Mouse (Mus musculus) lung, adult 2 months (tissue): ENCODE data around the gene Ywhaq. TPM values are rescaled to one million over a fixed set of nuclear protein-coding genes. Genes with fewer than 3 reads are reported as not detected.

Source experiments
- DNase-seq: peaks from one replicate; pipeline ENCODE4 v3.0.0; 2022
- H3K4me1 ChIP-seq: fragments of 200-500 bp; 2 replicates; pipeline ENCODE4 v1.6.1; 2011; ENCODE audit warnings: low read length; ENCODE audit not compliant: control insufficient read depth, insufficient read depth
- H3K4me3 ChIP-seq: fragments of 200-500 bp; replicated peaks from 2 replicates; pipeline ENCODE3; 2011; ENCODE audit warnings: low read depth, mild to moderate bottlenecking, control low read depth, low read length; ENCODE audit errors: extremely low read depth
- CTCF ChIP-seq: fragments of 200-500 bp; IDR thresholded peaks from 2 replicates; pipeline ENCODE4 v1.5.1; 2011; ENCODE audit warnings: mild to moderate bottlenecking, low read length, control low read depth; ENCODE audit not compliant: insufficient read depth
- POLR2A ChIP-seq: fragments of 200-500 bp; IDR thresholded peaks from 2 replicates; pipeline ENCODE4 v1.6.1; 2011; ENCODE audit warnings: low read depth, mild to moderate bottlenecking, control low read depth, low read length, borderline replicate concordance; ENCODE audit errors: extremely low read depth
- WGBS: fragments of 180-500 bp; shearing (Covaris S2); methylation state at CpG from one replicate; pipeline ENCODE4 v1.1.7; 2018; 5-methylcytosine and 5-hydroxymethylcytosine counted together
- polyA plus RNA-seq: library from polyadenylated mRNA; depleted of rRNA; stranded (reverse); fragments of >200 nt; gene quantifications from 2 replicates; pipeline ENCODE4 v1.2.3, GENCODE M21; 2012

Ywhaq gene
- polyA plus RNA-seq, 1 experiment = 85.5 TPM

GRCm38 (mm10) chr12:21438750-21439394 lies 21.4 kb upstream of the Ywhaq start:
- DNase-seq = no peak
- 69% methylated on average over 4 of the region's 4 CpGs for WGBS
- Histone ChIP-seq H3K4me1 (no peaks in the 10 kb centered on the region), H3K4me3 (no peak overlapping the region)
- TF ChIP-seq CTCF (no peak), POLR2A (no peak)

GRCm38 (mm10) chr12:21438294-21438693 lies 20.9 kb upstream of the Ywhaq start:
- Histone ChIP-seq H3K4me1 (no peaks in the 10 kb centered on the region), H3K4me3 (no peak overlapping the region)
- TF ChIP-seq CTCF (no peak), POLR2A (no peak)
- 84% methylated on average over 3 of the region's 3 CpGs for WGBS
- DNase-seq = no peak

DNA sequence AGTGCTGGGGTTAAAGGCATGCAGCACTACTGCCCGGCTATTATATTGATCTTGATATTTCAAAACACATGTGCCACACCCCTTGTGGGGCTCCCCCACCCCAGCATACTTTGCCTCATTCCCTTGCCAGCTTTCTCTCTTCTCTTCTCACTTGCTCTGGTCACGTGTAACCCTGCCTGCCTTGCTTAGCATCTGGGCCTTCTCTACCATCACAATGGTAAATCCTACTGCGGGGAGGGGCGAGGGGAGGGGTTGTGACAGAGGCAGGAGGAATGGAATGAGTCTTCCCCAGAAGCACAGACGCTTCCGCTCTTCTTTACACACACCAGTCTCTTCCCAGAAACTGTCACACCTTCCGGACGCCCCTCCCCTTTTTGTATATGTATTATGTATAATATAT lies 14.5 kb upstream of the Ywhaq start:
- no peak for DNase-seq
- WGBS = 68% methylated on average over 8 of the region's 8 CpGs
- H3K4me3 ChIP-seq = no peak overlapping the region
- H3K4me1 ChIP-seq = no peaks in the 10 kb centered on the region
- TF ChIP-seq POLR2A = no peak
- TF ChIP-seq CTCF = no peak

GRCm38 (mm10) chr12:21431039-21431438 lies 13.6 kb upstream of the Ywhaq start:
- no peak for DNase-seq
- H3K4me3 ChIP-seq = no peak overlapping the region
- 34% methylated on average over 2 of the region's 2 CpGs for WGBS
- no peak for TF ChIP-seq CTCF
- TF ChIP-seq POLR2A = no peak
- H3K4me1 ChIP-seq = no peaks in the 10 kb centered on the region; the same call in none of the 2 replicates

DNA sequence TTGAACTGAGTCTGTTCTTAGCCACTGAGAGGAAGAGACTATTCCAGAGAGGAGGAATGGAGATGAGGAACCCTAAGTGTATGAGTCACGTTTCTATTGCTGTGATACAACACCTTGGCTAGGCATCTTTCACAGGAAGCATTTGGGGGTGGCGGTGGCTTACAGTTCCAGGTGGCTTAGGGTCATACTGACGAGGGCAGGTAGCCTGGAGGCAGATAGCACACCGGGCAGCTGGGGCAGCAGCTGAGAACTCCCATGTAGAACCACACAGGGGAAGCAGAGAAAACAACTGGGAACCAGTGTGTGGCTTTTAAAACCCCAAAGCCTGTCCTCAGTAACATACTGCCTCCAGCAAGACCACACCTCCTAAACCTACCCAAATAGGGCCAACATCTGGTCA lies 12.7 kb upstream of the Ywhaq start:
- DNase-seq = no peak
- TF ChIP-seq POLR2A = no peak
- no peak for TF ChIP-seq CTCF
- H3K4me3 ChIP-seq = no peak overlapping the region
- WGBS = 65% methylated on average over 4 of the region's 4 CpGs
- peaks cover 4% of the 10 kb centered on the region for H3K4me1 ChIP-seq

- Histone ChIP-seq H3K4me3 (no peak overlapping the region), H3K4me1 (peaks cover 4% of the 10 kb centered on the region)
- DNase-seq = no peak
- no peak for TF ChIP-seq POLR2A
- whole genome bisulfite sequencing = 79% methylated on average over 1 of the region's 1 CpGs
Observed at GRCm38 (mm10) chr12:21429021-21429420, 11.6 kb upstream of the Ywhaq start.

DNA sequence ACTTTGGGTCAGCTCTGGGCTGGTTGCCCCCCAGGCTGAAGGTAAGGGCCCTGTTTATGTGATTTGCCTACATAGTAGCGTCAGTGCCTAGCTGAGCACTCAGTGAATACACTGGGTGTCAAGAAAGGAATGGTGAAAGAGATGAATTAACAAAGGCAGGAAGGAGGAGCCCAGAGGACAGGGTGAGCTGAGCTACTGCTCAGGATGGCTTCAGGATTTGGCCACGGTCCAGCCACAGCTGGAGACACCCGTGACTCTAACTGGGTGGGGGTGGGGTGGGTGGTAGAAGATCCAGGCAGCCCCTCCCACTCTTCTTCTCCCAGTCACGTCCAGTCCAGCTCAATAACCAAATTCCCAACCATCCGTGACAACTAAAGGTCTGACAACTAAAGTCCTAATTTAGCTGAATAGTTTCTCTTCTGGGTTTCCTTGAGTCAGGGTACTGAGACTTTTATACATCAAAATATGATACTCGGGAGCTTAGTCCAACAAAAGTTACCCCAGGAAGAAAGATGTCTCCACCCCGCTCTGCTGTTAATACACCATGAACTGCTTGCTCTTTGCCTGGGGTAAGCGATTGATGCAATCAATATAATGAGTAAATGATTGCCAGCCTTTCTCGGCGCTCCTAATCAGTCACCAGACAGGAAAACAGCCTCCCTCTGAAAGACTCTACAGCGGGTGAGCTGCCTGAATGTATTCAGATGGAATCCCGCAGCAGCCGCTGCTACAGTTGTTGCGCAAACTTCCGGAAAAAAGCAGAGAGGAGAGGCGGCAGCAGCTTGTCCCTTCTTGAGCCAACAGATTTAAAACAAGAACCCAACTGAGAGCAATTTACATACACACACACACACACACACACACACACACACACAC lies 8.9 kb upstream of the Ywhaq start:
- Histone ChIP-seq H3K4me3 (peak overlapping the region; percentile 8), H3K4me1 (peaks cover 4% of the 10 kb centered on the region)
- 6% methylated on average over 16 of the region's 16 CpGs for WGBS
- TF ChIP-seq CTCF (no peak), POLR2A (no peak)
- peak; percentile 22 for DNase-seq

DNA sequence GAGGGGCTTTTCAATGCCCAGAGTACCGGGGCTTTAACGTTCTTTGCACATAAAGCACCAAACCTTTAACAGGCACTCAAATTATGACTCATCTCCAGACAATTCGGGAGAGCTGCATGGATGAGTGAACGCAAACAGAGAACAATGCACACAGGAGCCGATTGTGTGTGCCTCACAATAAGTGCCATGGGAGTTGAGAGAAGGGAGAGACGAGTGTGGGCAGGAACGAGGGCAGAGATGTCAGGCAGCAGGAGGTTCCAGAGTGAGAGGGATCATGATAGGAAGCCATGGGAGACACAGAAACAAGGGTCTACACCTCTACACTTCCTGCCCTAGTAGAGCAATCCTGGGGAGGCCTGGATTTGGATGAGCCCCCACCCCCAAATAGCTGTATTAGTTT lies 7.2 kb upstream of the Ywhaq start:
- WGBS = 42% methylated on average over 7 of the region's 7 CpGs
- Histone ChIP-seq H3K4me1 (peaks cover 4% of the 10 kb centered on the region), H3K4me3 (no peak overlapping the region)
- no peak for TF ChIP-seq CTCF
- no peak for TF ChIP-seq POLR2A
- DNase-seq = no peak

GRCm38 (mm10) chr12:21418621-21419131 lies 1.2 kb upstream of the Ywhaq start:
- 40% methylated on average over 11 of the region's 11 CpGs for WGBS
- Histone ChIP-seq H3K4me3 (no peak overlapping the region), H3K4me1 (peaks cover 8% of the 10 kb centered on the region)
- TF ChIP-seq CTCF (no peak), POLR2A (no peak)
- DNase-seq = no peak

DNA sequence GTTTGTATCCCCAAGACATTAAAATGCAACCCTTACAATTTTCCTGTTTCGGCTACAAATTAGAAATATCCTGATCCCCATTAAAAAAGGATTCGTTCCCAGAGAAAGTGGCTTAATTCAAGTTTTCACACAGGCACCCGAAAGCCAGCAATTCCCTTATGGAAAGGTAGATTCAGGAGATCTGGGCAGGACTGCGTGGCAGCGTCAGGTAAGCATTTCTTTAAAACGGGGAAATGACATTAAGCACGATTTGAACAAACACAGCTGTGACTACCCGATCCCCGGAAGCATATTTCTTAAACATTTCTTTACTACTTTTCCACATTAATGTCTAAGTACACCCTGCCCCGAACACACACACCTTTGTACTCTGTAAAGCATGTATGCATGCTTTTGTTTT lies 646 bp upstream of the Ywhaq start:
- Histone ChIP-seq H3K4me3 (peak overlapping the region; percentile 81), H3K4me1 (peaks cover 8% of the 10 kb centered on the region)
- TF ChIP-seq CTCF (no peak), POLR2A (no peak)
- no peak for DNase-seq
- WGBS = 4% methylated on average over 10 of the region's 10 CpGs
